In genomic region chr1:128535537-128536150, GRCm38 (mm10) we compare ENCODE assay signal across 15 mouse cellular contexts. TPM values are rescaled to one million over a fixed set of nuclear protein-coding genes. Genes with fewer than 3 reads are reported as not detected.
A peak's percentile ranks its signal among the peaks of the same experiment; 100 is the strongest.
DNase-seq lines count a peak whose midpoint lies in the region; ATAC-seq lines count a peak whose summit lies in the region.
"Had no signal": no experiment of that assay in that cellular context is flagged by ENCODE, and none has a peak within 500 bp of the region (broad histone marks: within the 10 kb centered on the region; RNA-seq: fewer than 3 reads in every experiment).

No protein-coding gene starts in this region.

- H3K27ac ChIP-seq in lung, embryonic 16.5 days (ENCODE audit: low read length), result peak overlapping the region; percentile 75
- H3K27ac ChIP-seq in intestine, embryonic 14.5 days (ENCODE audit: low read depth), result peak overlapping the region; percentile 20; the same call in 1 of the 2 replicates
- H3K27ac ChIP-seq in stomach, embryonic 15.5 days, result peak overlapping the region; percentile 0; the same call in 1 of the 2 replicates
- no peak overlapping the region for H3K27ac ChIP-seq in forebrain, embryonic 10.5 days
- H3K27ac ChIP-seq: forebrain, embryonic 15.5 days; hindbrain, embryonic 13.5 days; liver, embryonic 15.5 days; midbrain, embryonic 12.5 days; neural tube, embryonic 13.5 days had no signal

- H3K4me1 ChIP-seq in lung, embryonic 16.5 days (replicated peaks; ENCODE audit: control insufficient read depth, insufficient read depth, low read length), result peaks cover 4% of the 10 kb centered on the region
- peaks cover 17% of the 10 kb centered on the region for H3K4me1 ChIP-seq in intestine, embryonic 14.5 days (replicated peaks; ENCODE audit: control insufficient read depth, insufficient read depth, low read length)
- no peaks in the 10 kb centered on the region for H3K4me1 ChIP-seq in stomach, embryonic 15.5 days
- H3K4me1 ChIP-seq in forebrain, embryonic 10.5 days, result peaks cover 38% of the 10 kb centered on the region
- H3K4me1 ChIP-seq: liver, embryonic 15.5 days had no signal

- peak; percentile 89 for ATAC-seq in lung, embryonic 16.5 days (ENCODE audit: low read depth)
- ATAC-seq in intestine, embryonic 14.5 days (replicated peaks; ENCODE audit: low FRiP score, low TSS enrichment, low read depth), result peak; percentile 77
- ATAC-seq in stomach, embryonic 15.5 days (ENCODE audit: insufficient read depth, low FRiP score, low read depth), result peak; percentile 85
- ATAC-seq: forebrain, embryonic 15.5 days had no signal

- H3K4me3 ChIP-seq in lung, embryonic 16.5 days (ENCODE audit: low read length), result no peak overlapping the region
- no peak overlapping the region for H3K4me3 ChIP-seq in intestine, embryonic 14.5 days (ENCODE audit: low read depth, low read length)
- no peak overlapping the region for H3K4me3 ChIP-seq in stomach, embryonic 15.5 days (replicated peaks)
- H3K4me3 ChIP-seq in forebrain, embryonic 10.5 days, result no peak overlapping the region
- H3K4me3 ChIP-seq: forebrain, embryonic 15.5 days; hindbrain, embryonic 13.5 days; liver, embryonic 15.5 days; midbrain, embryonic 12.5 days; neural tube, embryonic 13.5 days had no signal

- H3K9me3 ChIP-seq in lung, embryonic 16.5 days (ENCODE audit: control insufficient read depth, low read length), result no peaks in the 10 kb centered on the region
- H3K9me3 ChIP-seq in intestine, embryonic 14.5 days (ENCODE audit: control insufficient read depth, low read length), result no peaks in the 10 kb centered on the region
- H3K9me3 ChIP-seq in stomach, embryonic 15.5 days, result no peaks in the 10 kb centered on the region
- no peaks in the 10 kb centered on the region for H3K9me3 ChIP-seq in forebrain, embryonic 10.5 days
- H3K9me3 ChIP-seq: forebrain, embryonic 15.5 days; hindbrain, embryonic 13.5 days; liver, embryonic 15.5 days; midbrain, embryonic 12.5 days; neural tube, embryonic 13.5 days had no signal

- H3K36me3 ChIP-seq in lung, embryonic 16.5 days (ENCODE audit: control insufficient read depth, insufficient read depth, low read length), result no peaks in the 10 kb centered on the region
- H3K36me3 ChIP-seq in intestine, embryonic 14.5 days (ENCODE audit: control insufficient read depth, insufficient read depth, low read length), result no peaks in the 10 kb centered on the region
- no peaks in the 10 kb centered on the region for H3K36me3 ChIP-seq in stomach, embryonic 15.5 days
- H3K36me3 ChIP-seq in forebrain, embryonic 10.5 days (replicated peaks), result no peaks in the 10 kb centered on the region
- H3K36me3 ChIP-seq: forebrain, embryonic 15.5 days; hindbrain, embryonic 13.5 days; liver, embryonic 15.5 days; midbrain, embryonic 12.5 days; neural tube, embryonic 13.5 days had no signal

- WGBS in lung, embryonic 16.5 days, result 40% methylated on average over 10 of the region's 10 CpGs
- WGBS in intestine, embryonic 14.5 days, result 30% methylated on average over 10 of the region's 10 CpGs
- WGBS in stomach, embryonic 15.5 days, result 41% methylated on average over 10 of the region's 10 CpGs
- 76% methylated on average over 10 of the region's 10 CpGs for WGBS in forebrain, embryonic 10.5 days

- H3K9ac ChIP-seq in lung, embryonic 16.5 days (ENCODE audit: low read length), result no peak overlapping the region
- no peak overlapping the region for H3K9ac ChIP-seq in intestine, embryonic 14.5 days (ENCODE audit: low read length)
- no peak overlapping the region for H3K9ac ChIP-seq in stomach, embryonic 15.5 days
- H3K9ac ChIP-seq: forebrain, embryonic 15.5 days; hindbrain, embryonic 13.5 days; liver, embryonic 15.5 days; midbrain, embryonic 12.5 days; neural tube, embryonic 13.5 days had no signal

- no peaks in the 10 kb centered on the region for H3K27me3 ChIP-seq in lung, embryonic 16.5 days (ENCODE audit: control insufficient read depth, insufficient read depth, low read depth, low read length)
- no peaks in the 10 kb centered on the region for H3K27me3 ChIP-seq in intestine, embryonic 14.5 days (replicated peaks; ENCODE audit: control insufficient read depth, insufficient read depth, low read length)
- H3K27me3 ChIP-seq in stomach, embryonic 15.5 days (replicated peaks), result no peaks in the 10 kb centered on the region
- no peaks in the 10 kb centered on the region for H3K27me3 ChIP-seq in forebrain, embryonic 10.5 days (ENCODE audit: poor library complexity, severe bottlenecking)
- H3K27me3 ChIP-seq: CH12.LX; forebrain, embryonic 15.5 days; hindbrain, embryonic 13.5 days; liver, embryonic 15.5 days; midbrain, embryonic 12.5 days; neural tube, embryonic 13.5 days had no signal

- no peak for DNase-seq in lung, adult 18-20 months
- DNase-seq in intestine, embryonic 14.5 days (ENCODE audit: low spot score), result peak; percentile 58
- peak; percentile 52 for DNase-seq in kidney, adult 9 months
- no peak for DNase-seq in adrenal gland, adult 18-20 months (ENCODE audit: low spot score in 2 of 2)
- DNase-seq in forebrain, embryonic 10.5 days (ENCODE audit: extremely low spot score, low spot score), result no peak
- DNase-seq: adrenal gland, postnatal 25 days; gastrocnemius, postnatal 14 days had no signal

- H3K4me2 ChIP-seq in lung, embryonic 16.5 days (ENCODE audit: low read depth, low read length), result peak overlapping the region; percentile 12; the same call in 1 of the 2 replicates
- H3K4me2 ChIP-seq in intestine, embryonic 14.5 days (ENCODE audit: low read length), result no peak overlapping the region
- H3K4me2 ChIP-seq in stomach, embryonic 15.5 days, result no peak overlapping the region
- H3K4me2 ChIP-seq: forebrain, embryonic 15.5 days; hindbrain, embryonic 13.5 days; liver, embryonic 15.5 days; midbrain, embryonic 12.5 days; neural tube, embryonic 13.5 days had no signal

RNA-seq across cellular contexts. Expression of gene Cxcr4, which starts 56.4 kb away (rescaled TPM):
- 9.0 and 9.1 TPM in 2 replicates for polyA plus RNA-seq in lung, embryonic 16.5 days (2015; fragmentation: Nextera tagmentation; extraction: Ambion mirVana)
- polyA plus RNA-seq in intestine, embryonic 14.5 days (2014; fragmentation: Nextera tagmentation; extraction: Ambion mirVana), result 4.0 and 5.6 TPM in 2 replicates
- 5.8 and 6.1 TPM in 2 replicates for polyA plus RNA-seq in stomach, embryonic 15.5 days (2015; fragmentation: Nextera tagmentation; extraction: Ambion mirVana)
- total RNA-seq in adrenal gland, adult 18-20 months (2021), result 10 to 100 TPM; 13.9 to 28.3 TPM
- polyA plus RNA-seq in forebrain, embryonic 10.5 days (2016; fragmentation: Nextera tagmentation; extraction: Ambion mirVana), result 6.6 and 7.9 TPM in 2 replicates

Comparison
In these comparisons a context has a peak if more than half of its experiments do, and no peak if none do; other contexts are left out.
1. DNase-seq: peak in intestine, embryonic 14.5 days (single experiment) and kidney, adult 9 months (single experiment); none in lung, adult 18-20 months (0 of 2), adrenal gland, adult 18-20 months (0 of 2) and forebrain, embryonic 10.5 days (single experiment).
2. Peak in every context shown above with its lines, with median percentiles within 50 percentile points of each other: ATAC-seq.